Mouse (Mus musculus) E14TG2a.4 (cell line): ENCODE measurements at regions not wholly inside any gene's neighbourhood (a gene's known extent, or its start where the extent isn't known, plus 50 kb on each side); places are given as distances from the start of the nearest gene placed in this dataset.

ENCODE experiments used
- H3K27me3 ChIP-seq: 2 replicates; pipeline ENCODE4 v1.6.1; 2014; ENCODE audit warnings: low read length, control low read depth; ENCODE audit not compliant: insufficient read depth
- H3K36me3 ChIP-seq: 2 replicates; pipeline ENCODE4 v1.6.1; 2014; ENCODE audit warnings: low read length, control low read depth; ENCODE audit not compliant: insufficient read depth
- H3K4me1 ChIP-seq: replicated peaks from 2 replicates; pipeline ENCODE4 v1.6.1; 2014; ENCODE audit warnings: low read depth, low read length, control low read depth
- H3K4me3 ChIP-seq: replicated peaks from 2 replicates; pipeline ENCODE4 v1.5.1; 2014; ENCODE audit warnings: mild to moderate bottlenecking, low read length
- H3K9me3 ChIP-seq: 2 replicates; pipeline ENCODE4 v1.6.1; 2014; ENCODE audit warnings: low read length, control low read depth
- CTCF ChIP-seq: conservative IDR thresholded peaks from 2 replicates; pipeline ENCODE4 v1.5.1; 2014; ENCODE audit warnings: low read length
- NANOG ChIP-seq: IDR thresholded peaks from 2 replicates; pipeline ENCODE4 v1.6.1; 2014; ENCODE audit warnings: borderline replicate concordance, low read length, mixed read lengths
- POU5F1 ChIP-seq: IDR thresholded peaks from 2 replicates; pipeline ENCODE4 v1.6.1; 2014; ENCODE audit warnings: low read length, borderline replicate concordance

GRCm38 (mm10) chr1:63851476-63852094 is 82.5 kb upstream of the 4933402D24Rik start:
- Histone ChIP-seq H3K27me3 (no peaks in the 10 kb centered on the region), H3K4me3 (no peak overlapping the region), H3K9me3 (no peaks in the 10 kb centered on the region), H3K36me3 (no peaks in the 10 kb centered on the region), H3K4me1 (no peaks in the 10 kb centered on the region)
- no peak for TF ChIP-seq NANOG
- no peak for TF ChIP-seq CTCF
- no peak for TF ChIP-seq POU5F1

GRCm38 (mm10) chr1:63850262-63850661 is 81.2 kb upstream of the 4933402D24Rik start:
- no peaks in the 10 kb centered on the region for H3K27me3 ChIP-seq
- no peaks in the 10 kb centered on the region for H3K4me1 ChIP-seq
- H3K9me3 ChIP-seq, result no peaks in the 10 kb centered on the region
- no peaks in the 10 kb centered on the region for H3K36me3 ChIP-seq
- H3K4me3 ChIP-seq, result no peak overlapping the region
- TF ChIP-seq POU5F1, result no peak
- TF ChIP-seq NANOG, result no peak
- no peak for TF ChIP-seq CTCF

- H3K4me1 ChIP-seq, result no peaks in the 10 kb centered on the region
- peaks cover 18% of the 10 kb centered on the region for H3K9me3 ChIP-seq
- H3K4me3 ChIP-seq, result no peak overlapping the region
- TF ChIP-seq POU5F1, result no peak
- H3K27me3 ChIP-seq, result no peaks in the 10 kb centered on the region
- no peaks in the 10 kb centered on the region for H3K36me3 ChIP-seq
These were observed 59.2 kb upstream of the 4933402D24Rik start for GRCm38 (mm10) chr1:63828174-63828844.

GRCm38 (mm10) chr1:63820614-63821270 is 51.7 kb upstream of the 4933402D24Rik start:
- peaks cover 9% of the 10 kb centered on the region for H3K9me3 ChIP-seq
- H3K4me3 ChIP-seq, result no peak overlapping the region
- H3K4me1 ChIP-seq, result no peaks in the 10 kb centered on the region
- no peaks in the 10 kb centered on the region; the same call in 1 of the 2 replicates for H3K27me3 ChIP-seq
- H3K36me3 ChIP-seq, result no peaks in the 10 kb centered on the region
- TF ChIP-seq CTCF, result no peak
- no peak for TF ChIP-seq NANOG
- no peak for TF ChIP-seq POU5F1

- H3K4me3 ChIP-seq, result no peak overlapping the region
These were observed 50.6 kb upstream of the 4933402D24Rik start for GRCm38 (mm10) chr1:63819536-63820254.

More at GRCm38 (mm10) chr1:63819536-63820254, 50.6 kb upstream of the 4933402D24Rik start:
- Histone ChIP-seq H3K27me3 (no peaks in the 10 kb centered on the region; the same call in 1 of the 2 replicates), H3K4me1 (no peaks in the 10 kb centered on the region), H3K9me3 (no peaks in the 10 kb centered on the region), H3K36me3 (no peaks in the 10 kb centered on the region)
- no peak for TF ChIP-seq NANOG
- TF ChIP-seq POU5F1, result no peak
- TF ChIP-seq CTCF, result no peak
